Mouse (Mus musculus): ENCODE results near the gene Psmb4. TPM values are rescaled to one million over a fixed set of nuclear protein-coding genes. Genes with fewer than 3 reads are reported as not detected.
"Not testable (repeated sequence)": the region's sequence is repeated elsewhere in the genome, so short reads cannot be mapped to it uniquely, and the experiment has no call there.

The Psmb4 gene
- polyA plus RNA-seq, 1 experiment from 2014 or later: 357 TPM

- H3K9ac ChIP-seq: no peak overlapping the region
- no peak overlapping the region for H3K4me3 ChIP-seq
- H3K9me3 ChIP-seq: no peaks in the 10 kb centered on the region
- H3K4me1 ChIP-seq: no peaks in the 10 kb centered on the region
- H3K36me3 ChIP-seq (replicated peaks): no peaks in the 10 kb centered on the region
- no peak overlapping the region for H3K27ac ChIP-seq
- 71% methylated on average over 8 of the region's 8 CpGs for WGBS
- no peak for ATAC-seq (replicated peaks)
- H3K27me3 ChIP-seq (replicated peaks): no peaks in the 10 kb centered on the region
- no peak overlapping the region for H3K4me2 ChIP-seq
Measured at GRCm38 (mm10) chr3:94924688-94925087, 37.9 kb upstream of the Psmb4 start.

- H3K4me2 ChIP-seq: no peak overlapping the region
- no peaks in the 10 kb centered on the region for H3K36me3 ChIP-seq (replicated peaks)
- 52% methylated on average over 3 of the region's 3 CpGs for WGBS
- H3K27me3 ChIP-seq (replicated peaks): no peaks in the 10 kb centered on the region
- ATAC-seq (replicated peaks): no peak
- H3K4me1 ChIP-seq: no peaks in the 10 kb centered on the region
- H3K27ac ChIP-seq: no peak overlapping the region
- no peak overlapping the region for H3K9ac ChIP-seq
- no peak overlapping the region for H3K4me3 ChIP-seq
- no peaks in the 10 kb centered on the region for H3K9me3 ChIP-seq
Measured at GRCm38 (mm10) chr3:94922333-94922732, 35.6 kb upstream of the Psmb4 start.

- H3K27me3 ChIP-seq (replicated peaks): no peaks in the 10 kb centered on the region
- no peak overlapping the region for H3K9ac ChIP-seq
- 45% methylated on average over 3 of the region's 3 CpGs for WGBS
- H3K9me3 ChIP-seq: no peaks in the 10 kb centered on the region
- no peak for ATAC-seq (replicated peaks)
- no peaks in the 10 kb centered on the region for H3K4me1 ChIP-seq
- no peak overlapping the region for H3K4me2 ChIP-seq
- H3K36me3 ChIP-seq (replicated peaks): no peaks in the 10 kb centered on the region
- H3K4me3 ChIP-seq: no peak overlapping the region
- H3K27ac ChIP-seq: no peak overlapping the region
Measured at GRCm38 (mm10) chr3:94921104-94921503, 34.3 kb upstream of the Psmb4 start.

GRCm38 (mm10) chr3:94918845-94919244, 32.1 kb upstream of the Psmb4 start:
- Histone ChIP-seq H3K4me1 (no peaks in the 10 kb centered on the region), H3K9ac (no peak overlapping the region), H3K9me3 (no peaks in the 10 kb centered on the region), H3K4me3 (no peak overlapping the region), H3K27ac (no peak overlapping the region), H3K27me3 (replicated peaks) (no peaks in the 10 kb centered on the region), H3K4me2 (no peak overlapping the region), H3K36me3 (replicated peaks) (no peaks in the 10 kb centered on the region)
- WGBS: 79% methylated on average over 4 of the region's 4 CpGs
- no peak for ATAC-seq (replicated peaks)

- ATAC-seq (replicated peaks): no peak
- Histone ChIP-seq H3K9me3 (no peaks in the 10 kb centered on the region), H3K4me1 (no peaks in the 10 kb centered on the region), H3K4me3 (no peak overlapping the region), H3K9ac (no peak overlapping the region), H3K27me3 (replicated peaks) (no peaks in the 10 kb centered on the region), H3K27ac (no peak overlapping the region), H3K36me3 (replicated peaks) (no peaks in the 10 kb centered on the region), H3K4me2 (no peak overlapping the region)
- 34% methylated on average over 14 of the region's 14 CpGs for WGBS
Measured at GRCm38 (mm10) chr3:94917816-94918361, 31.1 kb upstream of the Psmb4 start.

GRCm38 (mm10) chr3:94915903-94916741, 29.4 kb upstream of the Psmb4 start:
- no peak overlapping the region for H3K27ac ChIP-seq
- no peak overlapping the region for H3K4me3 ChIP-seq
- no peak for ATAC-seq (replicated peaks)
- H3K9ac ChIP-seq: no peak overlapping the region
- H3K36me3 ChIP-seq (replicated peaks): no peaks in the 10 kb centered on the region
- WGBS: 86% methylated on average over 7 of the region's 7 CpGs
- H3K4me1 ChIP-seq: no peaks in the 10 kb centered on the region
- H3K27me3 ChIP-seq (replicated peaks): no peaks in the 10 kb centered on the region
- H3K9me3 ChIP-seq: no peaks in the 10 kb centered on the region
- H3K4me2 ChIP-seq: no peak overlapping the region

GRCm38 (mm10) chr3:94913801-94914200, 27.0 kb upstream of the Psmb4 start:
- 73% methylated on average over 5 of the region's 5 CpGs for WGBS
- Histone ChIP-seq H3K9me3 (no peaks in the 10 kb centered on the region), H3K27ac (no peak overlapping the region), H3K27me3 (replicated peaks) (no peaks in the 10 kb centered on the region), H3K4me1 (no peaks in the 10 kb centered on the region), H3K9ac (no peak overlapping the region), H3K4me3 (no peak overlapping the region), H3K36me3 (replicated peaks) (no peaks in the 10 kb centered on the region), H3K4me2 (no peak overlapping the region)
- no peak for ATAC-seq (replicated peaks)

GRCm38 (mm10) chr3:94911050-94911693, 24.4 kb upstream of the Psmb4 start:
- Histone ChIP-seq H3K4me2 (no peak overlapping the region), H3K4me3 (no peak overlapping the region), H3K27me3 (replicated peaks) (no peaks in the 10 kb centered on the region), H3K27ac (no peak overlapping the region), H3K9ac (no peak overlapping the region), H3K4me1 (no peaks in the 10 kb centered on the region), H3K36me3 (replicated peaks) (no peaks in the 10 kb centered on the region), H3K9me3 (no peaks in the 10 kb centered on the region)
- 82% methylated on average over 2 of the region's 2 CpGs for WGBS
- no peak for ATAC-seq (replicated peaks)

GRCm38 (mm10) chr3:94906482-94906881, 19.7 kb upstream of the Psmb4 start:
- Histone ChIP-seq H3K27me3 (replicated peaks) (no peaks in the 10 kb centered on the region), H3K9ac (no peak overlapping the region), H3K9me3 (no peaks in the 10 kb centered on the region), H3K4me2 (no peak overlapping the region), H3K4me1 (no peaks in the 10 kb centered on the region), H3K36me3 (replicated peaks) (no peaks in the 10 kb centered on the region), H3K4me3 (no peak overlapping the region), H3K27ac (no peak overlapping the region)
- 64% methylated on average over 1 of the region's 1 CpGs for WGBS
- ATAC-seq (replicated peaks): no peak

GRCm38 (mm10) chr3:94904759-94905158, 18.0 kb upstream of the Psmb4 start:
- not testable (repeated sequence) for H3K27me3 ChIP-seq (replicated peaks); ATAC-seq (replicated peaks); H3K27ac ChIP-seq; H3K4me2 ChIP-seq; H3K4me3 ChIP-seq; H3K4me1 ChIP-seq; H3K9ac ChIP-seq; H3K9me3 ChIP-seq; H3K36me3 ChIP-seq (replicated peaks)
- WGBS: 64% methylated on average over 3 of the region's 3 CpGs

GRCm38 (mm10) chr3:94902747-94903146, 16.0 kb upstream of the Psmb4 start:
- no peak for ATAC-seq (replicated peaks)
- Histone ChIP-seq H3K4me3 (no peak overlapping the region), H3K4me1 (no peaks in the 10 kb centered on the region), H3K36me3 (replicated peaks) (no peaks in the 10 kb centered on the region), H3K27ac (no peak overlapping the region), H3K9ac (no peak overlapping the region), H3K9me3 (no peaks in the 10 kb centered on the region), H3K4me2 (no peak overlapping the region), H3K27me3 (replicated peaks) (no peaks in the 10 kb centered on the region)
- 25% methylated on average over 7 of the region's 7 CpGs for WGBS

GRCm38 (mm10) chr3:94894076-94894475, 7.3 kb upstream of the Psmb4 start:
- 69% methylated on average over 3 of the region's 3 CpGs for WGBS
- Histone ChIP-seq H3K9ac (no peak overlapping the region), H3K4me2 (no peak overlapping the region), H3K4me3 (no peak overlapping the region), H3K36me3 (replicated peaks) (no peaks in the 10 kb centered on the region), H3K27ac (no peak overlapping the region), H3K9me3 (no peaks in the 10 kb centered on the region), H3K27me3 (replicated peaks) (no peaks in the 10 kb centered on the region), H3K4me1 (no peaks in the 10 kb centered on the region)
- no peak for ATAC-seq (replicated peaks)

- ATAC-seq (replicated peaks): no peak
- Histone ChIP-seq H3K9ac (no peak overlapping the region), H3K4me2 (no peak overlapping the region), H3K36me3 (replicated peaks) (peaks cover 14% of the 10 kb centered on the region; the same call in 1 of the 2 replicates), H3K27me3 (replicated peaks) (no peaks in the 10 kb centered on the region), H3K27ac (no peak overlapping the region), H3K9me3 (no peaks in the 10 kb centered on the region), H3K4me1 (peaks cover 23% of the 10 kb centered on the region), H3K4me3 (no peak overlapping the region)
Measured at GRCm38 (mm10) chr3:94888595-94888994, 1.8 kb upstream of the Psmb4 start.
